ENCODE assay signal across 8 mouse cellular contexts in genomic region chr15:81729241-81729791, GRCm38 (mm10). TPM values are rescaled to one million over a fixed set of nuclear protein-coding genes. Genes with fewer than 3 reads are reported as not detected.
DNase-seq lines count a peak whose midpoint lies in the region; ATAC-seq and TF ChIP-seq lines count a peak whose summit lies in the region.

No protein-coding gene starts in this region.

- DNase-seq in 3134 (ENCODE audit: extremely low read depth, insufficient read length, low spot score) (peak; percentile 77), MN1 (ENCODE audit: low spot score) (peak; percentile 75)
- DNase-seq in cerebellum, postnatal 25 days: peak; percentile 51 to 73
- peak in 2 of 3 experiments; percentile 29 to 46 for DNase-seq in liver, embryonic 14.5 days (ENCODE audit: low read depth in 3 of 3, low spot score in 3 of 3)
- DNase-seq in neural tube, embryonic 11.5 days (ENCODE audit: low spot score): no peak
- DNase-seq in gastrocnemius, postnatal 25 days: no peak

- H3K9ac ChIP-seq in heart, embryonic 12.5 days: peak overlapping the region; percentile 91
- peak overlapping the region; percentile 89 for H3K9ac ChIP-seq in kidney, embryonic 16.5 days (replicated peaks; ENCODE audit: low read length)
- H3K9ac ChIP-seq in liver, embryonic 14.5 days (replicated peaks): peak overlapping the region; percentile 97
- H3K9ac ChIP-seq in neural tube, embryonic 11.5 days (ENCODE audit: low read length): peak overlapping the region; percentile 92

- no peaks in the 10 kb centered on the region for H3K9me3 ChIP-seq in heart, embryonic 12.5 days (replicated peaks)
- no peaks in the 10 kb centered on the region for H3K9me3 ChIP-seq in kidney, embryonic 16.5 days (ENCODE audit: low read length)
- H3K9me3 ChIP-seq in liver, embryonic 14.5 days (ENCODE audit: control insufficient read depth, low read length): no peaks in the 10 kb centered on the region
- H3K9me3 ChIP-seq in neural tube, embryonic 11.5 days (ENCODE audit: control insufficient read depth, low read length): no peaks in the 10 kb centered on the region

- H3K27ac ChIP-seq in heart, embryonic 12.5 days (ENCODE audit: poor library complexity, severe bottlenecking): peak overlapping the region; percentile 65
- H3K27ac ChIP-seq in kidney, embryonic 16.5 days (ENCODE audit: low read length): peak overlapping the region; percentile 60
- peak overlapping the region; percentile 84 for H3K27ac ChIP-seq in liver, embryonic 14.5 days
- no peak overlapping the region for H3K27ac ChIP-seq in neural tube, embryonic 11.5 days (ENCODE audit: low read depth, low read length)

- H3K36me3 ChIP-seq in heart, embryonic 12.5 days: peaks cover 8% of the 10 kb centered on the region
- peaks cover 1% of the 10 kb centered on the region; the same call in 1 of the 2 replicates for H3K36me3 ChIP-seq in kidney, embryonic 16.5 days (ENCODE audit: insufficient read depth, low read length)
- peaks cover 15% of the 10 kb centered on the region for H3K36me3 ChIP-seq in liver, embryonic 14.5 days (replicated peaks; ENCODE audit: control insufficient read depth, insufficient read depth, low read depth)
- peaks cover under 1% of the 10 kb centered on the region; the same call in 1 of the 2 replicates for H3K36me3 ChIP-seq in neural tube, embryonic 11.5 days (ENCODE audit: control insufficient read depth, insufficient read depth, low read length)

- WGBS in heart, embryonic 12.5 days: under 1% methylated on average over 44 of the region's 49 CpGs
- WGBS in kidney, embryonic 16.5 days: under 1% methylated on average over 49 of the region's 49 CpGs
- WGBS in liver, embryonic 14.5 days (ENCODE audit: insufficient replicate concordance): under 1% methylated on average over 49 of the region's 49 CpGs
- WGBS in neural tube, embryonic 11.5 days: under 1% methylated on average over 49 of the region's 49 CpGs

- TF ChIP-seq CTCF in liver, embryonic 14.5 days (IDR thresholded peaks at IDR 0.05; ENCODE audit: low read depth): no peak

- H3K4me1 ChIP-seq in heart, embryonic 12.5 days (replicated peaks): peaks cover 15% of the 10 kb centered on the region
- peaks cover 15% of the 10 kb centered on the region for H3K4me1 ChIP-seq in kidney, embryonic 16.5 days (ENCODE audit: insufficient read depth, low read length)
- peaks cover 12% of the 10 kb centered on the region in 2 experiments for H3K4me1 ChIP-seq in liver, embryonic 14.5 days (replicated peaks; ENCODE audit: control insufficient read depth in 2 of 2, insufficient read depth in 2 of 2, low read length in 1 of 2)
- peaks cover 9% of the 10 kb centered on the region for H3K4me1 ChIP-seq in neural tube, embryonic 11.5 days (ENCODE audit: control insufficient read depth, insufficient read depth, low read length)

- no peaks in the 10 kb centered on the region for H3K27me3 ChIP-seq in heart, embryonic 12.5 days (replicated peaks)
- H3K27me3 ChIP-seq in kidney, embryonic 16.5 days (ENCODE audit: insufficient read depth, low read length): no peaks in the 10 kb centered on the region
- no peaks in the 10 kb centered on the region for H3K27me3 ChIP-seq in liver, embryonic 14.5 days (ENCODE audit: control insufficient read depth, insufficient read depth, low read length)
- no peaks in the 10 kb centered on the region for H3K27me3 ChIP-seq in neural tube, embryonic 11.5 days (ENCODE audit: control insufficient read depth, insufficient read depth, low read length)

- H3K4me2 ChIP-seq in heart, embryonic 12.5 days: peak overlapping the region; percentile 86
- H3K4me2 ChIP-seq in kidney, embryonic 16.5 days (replicated peaks; ENCODE audit: low read depth, low read length): peak overlapping the region; percentile 78
- peak overlapping the region; percentile 99 for H3K4me2 ChIP-seq in liver, embryonic 14.5 days (ENCODE audit: low read depth)
- H3K4me2 ChIP-seq in neural tube, embryonic 11.5 days (ENCODE audit: low read depth): peak overlapping the region; percentile 92

- TF ChIP-seq EP300 in liver, embryonic 14.5 days (IDR thresholded peaks at IDR 0.05; ENCODE audit: low read depth): no peak

- H3K4me3 ChIP-seq in heart, embryonic 12.5 days: peak overlapping the region; percentile 89
- H3K4me3 ChIP-seq in kidney, embryonic 16.5 days (ENCODE audit: low read length): peak overlapping the region; percentile 97
- H3K4me3 ChIP-seq in liver, embryonic 14.5 days (ENCODE audit: insufficient read depth in 1 of 2, low read depth in 2 of 2, low read length in 2 of 2): peak overlapping the region; percentile 84 to 99
- H3K4me3 ChIP-seq in neural tube, embryonic 11.5 days (ENCODE audit: low read depth, low read length): peak overlapping the region; percentile 100

- peak; percentile 64 for ATAC-seq in heart, embryonic 12.5 days (ENCODE audit: insufficient number of reproducible peaks, low FRiP score)
- peak; percentile 46 for ATAC-seq in kidney, embryonic 16.5 days (ENCODE audit: low FRiP score, low TSS enrichment)
- ATAC-seq in liver, embryonic 14.5 days (ENCODE audit: insufficient read depth): peak; percentile 62
- ATAC-seq in neural tube, embryonic 11.5 days (ENCODE audit: insufficient read depth, low FRiP score, low TSS enrichment): peak; percentile 60; the same call in 1 of the 2 replicates

RNA-seq across cellular contexts. Expression of gene Zc3h7b, which starts 15.5 kb away (rescaled TPM):
- 27.4 and 30.8 TPM in 2 replicates for polyA plus RNA-seq in heart, embryonic 12.5 days (2016; fragmentation: Nextera tagmentation; extraction: Ambion mirVana)
- polyA plus RNA-seq in kidney, embryonic 16.5 days (2015; fragmentation: Nextera tagmentation; extraction: Ambion mirVana): 35.1 and 40.3 TPM in 2 replicates
- 5.2 and 5.7 TPM in 2 replicates for polyA plus RNA-seq in liver, embryonic 14.5 days (2012; rRNA removed)
- polyA plus RNA-seq in liver, embryonic 14.5 days (2014; fragmentation: Nextera tagmentation; extraction: Ambion mirVana): 4.0 and 5.3 TPM in 2 replicates
- polyA plus RNA-seq in neural tube, embryonic 11.5 days (2014; fragmentation: Nextera tagmentation; extraction: Ambion mirVana): 48.8 TPM in 2 replicates
- total RNA-seq in gastrocnemius, postnatal 25 days (2021): 10 to 100 TPM; 29.1 to 29.5 TPM

RNA-seq across cellular contexts. Expression of gene Rangap1, which starts 16.0 kb away (rescaled TPM):
- polyA plus RNA-seq in heart, embryonic 12.5 days (2016; fragmentation: Nextera tagmentation; extraction: Ambion mirVana): 102 and 106 TPM in 2 replicates
- 101 and 109 TPM in 2 replicates for polyA plus RNA-seq in kidney, embryonic 16.5 days (2015; fragmentation: Nextera tagmentation; extraction: Ambion mirVana)
- 41.5 and 50.6 TPM in 2 replicates for polyA plus RNA-seq in liver, embryonic 14.5 days (2012; rRNA removed)
- 57.1 and 61.0 TPM in 2 replicates for polyA plus RNA-seq in liver, embryonic 14.5 days (2014; fragmentation: Nextera tagmentation; extraction: Ambion mirVana)
- polyA plus RNA-seq in neural tube, embryonic 11.5 days (2014; fragmentation: Nextera tagmentation; extraction: Ambion mirVana): 137 and 152 TPM in 2 replicates
- total RNA-seq in gastrocnemius, postnatal 25 days (2021): 10 to 100 TPM; 18.7 to 23.1 TPM

RNA-seq across cellular contexts. Expression of gene Chadl, which starts 32.2 kb away (rescaled TPM):
- polyA plus RNA-seq in heart, embryonic 12.5 days (2016; fragmentation: Nextera tagmentation; extraction: Ambion mirVana): 0.75 and 0.82 TPM in 2 replicates
- 4.8 and 5.5 TPM in 2 replicates for polyA plus RNA-seq in kidney, embryonic 16.5 days (2015; fragmentation: Nextera tagmentation; extraction: Ambion mirVana)
- polyA plus RNA-seq in liver, embryonic 14.5 days (2012; rRNA removed): 0.20 and 0.28 TPM in 2 replicates
- 0.25 and 0.33 TPM in 2 replicates for polyA plus RNA-seq in liver, embryonic 14.5 days (2014; fragmentation: Nextera tagmentation; extraction: Ambion mirVana)
- polyA plus RNA-seq in neural tube, embryonic 11.5 days (2014; fragmentation: Nextera tagmentation; extraction: Ambion mirVana): 2.4 and 3.0 TPM in 2 replicates
- 1 to 10 TPM in 1 of 2 experiments, under 1 TPM in 1; 0.70 to 1.2 TPM for total RNA-seq in gastrocnemius, postnatal 25 days (2021)

Comparison
In these comparisons a context has a peak if more than half of its experiments do, and no peak if none do; other contexts are left out.
1. DNase-seq: peak in 3134 (single experiment), MN1 (single experiment), cerebellum, postnatal 25 days (2 of 2) and liver, embryonic 14.5 days (2 of 3); none in neural tube, embryonic 11.5 days (single experiment) and gastrocnemius, postnatal 25 days (single experiment).
2. Peak in every context shown above with its lines, with median percentiles within 50 percentile points of each other: ATAC-seq, H3K4me2 ChIP-seq, H3K4me3 ChIP-seq and H3K9ac ChIP-seq.